Mouse (Mus musculus) heart, postnatal 0 days (tissue): ENCODE measurements around the gene Meis1.

Source experiments
- CTCF ChIP-seq: IDR thresholded peaks from 2 replicates; pipeline ENCODE4 v1.5.1; 2016; ENCODE audit warnings: antibody characterized with exemption, control low read depth, low read depth
- EP300 ChIP-seq: IDR thresholded peaks from 2 replicates; pipeline ENCODE4 v1.6.1; 2016; ENCODE audit warnings: antibody characterized with exemption, low read depth

DNA sequence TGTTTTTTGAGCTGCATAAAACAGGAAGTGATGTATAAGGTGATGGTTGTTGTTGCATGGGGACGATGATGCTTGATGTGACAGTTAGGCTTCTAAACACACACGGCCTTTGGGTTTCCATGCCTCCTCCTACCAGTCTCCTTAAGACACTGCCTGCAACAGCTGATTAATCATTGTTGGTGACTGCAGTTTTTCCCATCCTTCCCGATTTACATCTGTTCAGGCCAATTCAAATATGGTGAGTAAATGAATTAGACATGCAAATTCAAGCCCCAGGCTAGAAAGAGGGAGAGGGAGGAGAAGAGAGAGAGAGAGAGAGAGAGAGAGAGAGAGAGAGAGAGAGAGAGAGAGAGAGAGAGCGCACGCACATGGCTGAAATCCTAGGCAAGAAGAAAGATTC is 138.0 kb downstream of the Meis1 start:
- no peak for TF ChIP-seq CTCF
- TF ChIP-seq EP300 = no peak
